Mouse (Mus musculus): Measurements from ENCODE around the gene Cdyl.

DNA sequence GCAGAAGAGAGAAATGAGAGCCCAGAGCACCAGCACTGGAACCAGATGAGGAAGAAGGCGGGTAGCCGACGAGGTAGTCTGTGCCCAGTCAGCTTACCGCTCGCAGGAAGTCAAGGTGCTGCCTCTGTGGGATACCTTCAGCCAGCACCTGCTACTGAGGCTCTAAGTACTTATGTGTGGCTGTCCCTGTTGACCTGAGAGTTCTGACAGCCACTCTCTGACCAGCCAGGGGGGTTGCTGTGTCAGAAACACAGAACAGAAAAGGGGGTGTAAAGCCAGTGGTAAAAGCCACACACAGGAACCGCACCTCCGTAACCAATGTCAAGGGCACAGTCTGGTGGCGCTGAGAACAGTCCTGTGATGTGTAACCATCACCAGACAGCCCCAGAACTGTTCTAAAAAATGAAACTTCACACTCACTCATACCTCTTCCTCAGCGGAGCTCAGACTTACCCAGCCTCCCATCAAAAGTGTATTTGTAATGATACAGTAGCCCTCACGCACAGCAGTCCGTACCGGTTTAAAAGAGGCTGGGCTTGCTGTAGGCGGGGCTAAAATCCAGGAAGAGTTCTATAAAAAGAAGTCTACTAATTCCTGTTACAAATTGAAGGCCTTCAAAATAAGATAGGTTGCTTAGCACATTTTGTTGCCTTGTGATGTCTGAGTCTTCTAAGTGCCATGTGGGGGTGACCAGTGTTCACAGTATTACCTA lies 138.3 kb downstream of the Cdyl start:
- TF ChIP-seq GATA1 (IDR thresholded peaks at IDR 0.05; ENCODE audit: low read length) (no peak), TAL1 (IDR thresholded peaks at IDR 0.05; ENCODE audit: low read length) (no peak)

All from erythroblast, embryonic 14.5 days (primary cell).